Mouse (Mus musculus) adrenal gland, postnatal 10 days (tissue): ENCODE data around the gene Stk39. TPM values are rescaled to one million over a fixed set of nuclear protein-coding genes. Genes with fewer than 3 reads are reported as not detected.

Source experiments
- DNase-seq: peaks from one replicate; pipeline ENCODE4 v3.0.0; 2021; ENCODE audit warnings: mixed read lengths
- long read RNA-seq, 2 experiments: library from polyadenylated mRNA; stranded (forward); transcript quantifications; one replicate each; pipeline ENCODE4 v2.0.0; 2021
- total RNA-seq, 2 experiments: library from RNA; stranded (reverse); gene quantifications; 2 replicates each; pipeline ENCODE4 v1.2.3; 2021

Gene Stk39
- total RNA-seq = 10 to 100 TPM; 50.2 to 69.4 TPM
- long read RNA-seq, experiment 1, transcript Stk39-201 (18 exons, 3,536 nt) = major isoform, 71 of 98 reads
- long read RNA-seq, experiment 1, partial matches to known transcripts = 8 of 98 reads
- long read RNA-seq, experiment 1, other reads (novel, unspliced or antisense) = 19 of 98 reads
- long read RNA-seq, experiment 2, transcript Stk39-201 (18 exons, 3,536 nt) = major isoform, 52 of 65 reads
- long read RNA-seq, experiment 2, partial matches to known transcripts = 6 of 65 reads
- long read RNA-seq, experiment 2, other reads (novel, unspliced or antisense) = 7 of 65 reads

DNA sequence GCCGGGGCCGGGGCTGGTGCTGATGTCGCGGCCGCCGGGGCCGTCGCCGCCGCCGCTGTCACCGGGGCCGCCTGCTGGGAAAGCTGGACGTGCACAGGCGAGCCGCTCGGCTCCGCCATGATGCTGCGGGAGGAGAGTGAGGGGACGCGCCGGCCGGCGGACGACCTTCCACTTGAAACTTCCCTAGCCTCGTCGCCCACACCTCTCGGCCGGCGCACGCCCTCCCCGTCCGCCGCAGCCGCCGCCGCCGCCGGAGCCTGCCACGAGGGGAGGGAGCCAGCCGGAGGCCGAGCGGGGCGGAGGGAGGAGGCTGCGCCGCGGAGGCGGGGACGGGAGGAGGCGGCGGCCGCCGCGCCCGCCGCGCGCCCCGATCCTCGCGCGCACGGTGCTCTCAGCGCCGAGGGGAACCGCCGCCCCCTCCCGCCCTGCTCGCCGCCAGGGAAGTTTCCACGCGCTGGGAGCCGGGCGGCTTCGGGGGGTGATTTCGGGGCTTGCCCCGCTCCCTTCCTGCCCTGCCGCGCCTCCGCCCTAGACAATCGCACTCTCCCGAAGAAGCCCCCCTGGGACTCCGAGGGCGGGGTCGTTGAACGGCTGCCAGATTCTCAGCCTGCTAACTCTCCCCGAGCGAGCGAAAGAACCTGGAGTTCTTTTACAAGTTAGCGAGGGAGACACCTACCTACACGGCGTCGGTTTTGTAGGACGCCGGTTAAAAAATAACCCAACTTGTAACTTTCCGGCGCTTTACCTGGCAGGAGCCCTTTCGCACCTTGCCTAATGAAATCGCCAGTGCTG is at the start of gene Stk39:
TSS of gene Stk39 (minus strand) at position 510 of the 792 bp plus-strand sequence.
- DNase-seq = peak; percentile 90

DNA sequence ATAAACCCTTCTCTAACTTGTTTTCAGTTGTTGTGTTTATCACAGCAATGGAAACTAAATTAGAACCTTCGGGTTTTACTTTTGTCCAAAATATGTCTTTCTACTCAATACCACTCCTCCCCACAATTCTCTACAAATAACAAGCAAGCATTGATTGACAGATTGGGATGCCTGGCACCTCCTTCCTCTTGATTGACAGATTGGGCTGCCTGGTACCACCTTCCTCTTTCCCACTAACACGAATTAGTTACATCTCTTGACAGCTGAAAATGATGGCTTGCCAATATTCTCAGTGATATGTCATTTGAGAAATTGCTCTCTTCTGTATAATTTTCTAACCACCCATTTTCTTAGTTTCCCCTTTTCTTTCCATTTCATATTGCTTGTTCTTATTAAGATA is 43.3 kb upstream of the Stk39 start:
- no peak for DNase-seq

GRCm38 (mm10) chr2:68503202-68503601 is 31.1 kb upstream of the Stk39 start:
- no peak for DNase-seq

- no peak for DNase-seq
Observed at GRCm38 (mm10) chr2:68502734-68503133, 30.7 kb upstream of the Stk39 start.

DNA sequence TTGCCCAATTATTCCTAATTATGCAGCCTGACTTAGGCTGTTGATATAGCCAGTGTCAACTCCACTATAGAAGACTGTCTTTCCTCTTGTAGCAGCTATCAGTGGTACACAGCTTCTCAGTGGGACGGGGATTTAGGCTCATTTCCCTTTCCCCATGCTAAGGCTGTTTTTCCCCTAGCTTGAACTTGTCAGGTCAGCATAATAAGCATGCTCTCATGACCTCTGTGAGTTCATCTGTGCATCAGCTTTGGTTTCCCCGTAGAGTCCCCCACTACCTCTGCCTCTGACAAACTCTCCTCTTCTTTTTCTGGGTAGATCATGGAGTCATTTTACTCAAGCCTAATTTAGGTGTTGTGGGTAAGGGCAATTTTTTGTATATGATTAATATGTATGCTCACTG is 30.2 kb upstream of the Stk39 start:
- no peak for DNase-seq

- no peak for DNase-seq
Observed at GRCm38 (mm10) chr2:68486275-68486674, 14.2 kb upstream of the Stk39 start.

GRCm38 (mm10) chr2:68485141-68485540 is 13.1 kb upstream of the Stk39 start:
- DNase-seq = no peak

- no peak for DNase-seq
Observed at GRCm38 (mm10) chr2:68482896-68483295, 10.8 kb upstream of the Stk39 start.

GRCm38 (mm10) chr2:68479823-68480222 is 7.8 kb upstream of the Stk39 start:
- DNase-seq = no peak

GRCm38 (mm10) chr2:68472921-68473320 is 853 bp upstream of the Stk39 start:
- no peak for DNase-seq

DNA sequence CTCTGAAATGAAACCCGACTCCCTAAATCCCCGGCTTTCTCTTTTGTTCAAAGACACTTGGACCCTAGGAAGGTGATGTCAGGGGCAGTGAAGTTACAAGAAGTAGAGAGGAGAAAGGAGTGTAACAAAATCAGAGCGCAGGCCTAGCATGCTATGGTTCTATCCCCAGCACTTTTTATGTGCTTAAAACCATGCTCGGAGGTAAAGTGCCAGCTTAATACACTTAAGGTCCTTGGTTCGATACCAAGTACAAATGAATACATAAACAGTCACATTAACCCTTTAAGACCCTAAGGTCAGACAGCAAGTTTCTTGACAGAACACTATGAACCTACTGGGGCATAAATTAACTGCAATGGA is 463 bp upstream of the Stk39 start:
- DNase-seq = no peak

GRCm38 (mm10) chr2:68470891-68471758 is 943 bp downstream of the Stk39 start:
- peak; percentile 72 for DNase-seq

DNA sequence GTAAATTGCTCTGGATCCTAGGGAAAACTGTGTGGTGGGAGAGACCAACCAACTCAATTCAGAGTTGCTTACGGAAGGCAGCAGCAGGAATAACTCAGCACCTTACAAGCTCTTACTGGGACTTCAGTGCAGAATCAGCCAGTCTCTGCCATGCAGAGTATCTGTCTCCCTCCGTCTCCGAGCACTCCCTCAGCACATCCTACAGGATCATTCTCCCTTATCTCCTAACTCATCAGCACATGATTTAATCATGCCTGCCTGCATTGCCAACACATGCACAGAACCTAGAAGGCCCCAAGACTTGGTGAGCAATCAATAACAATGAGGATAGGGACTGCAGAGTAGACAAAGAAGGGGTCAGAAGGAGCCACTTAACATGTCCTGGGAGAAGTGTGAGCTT is 2.6 kb downstream of the Stk39 start:
- DNase-seq = no peak

DNA sequence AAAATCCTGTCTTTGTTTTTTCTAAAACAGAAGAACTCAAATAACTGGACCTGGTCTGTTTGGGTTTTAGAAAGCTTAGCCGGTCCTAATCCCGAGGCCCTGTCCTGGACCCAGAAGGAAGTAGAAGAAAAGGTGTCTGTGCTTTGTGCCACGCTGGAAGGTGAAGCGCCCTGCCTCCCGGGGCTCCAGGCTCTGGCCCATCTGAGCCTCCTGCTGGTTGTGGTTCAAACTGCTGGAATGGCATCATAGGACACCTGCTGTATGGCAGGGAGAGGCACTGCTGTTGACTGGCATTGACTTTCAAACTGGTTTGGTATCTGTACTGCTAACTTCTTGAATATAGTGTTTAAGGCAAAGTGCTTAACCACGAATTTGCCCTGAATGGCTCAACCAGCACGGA is 3.4 kb downstream of the Stk39 start:
- peak; percentile 77 for DNase-seq

- DNase-seq = no peak
Observed at GRCm38 (mm10) chr2:68468259-68468658, 3.8 kb downstream of the Stk39 start.

DNA sequence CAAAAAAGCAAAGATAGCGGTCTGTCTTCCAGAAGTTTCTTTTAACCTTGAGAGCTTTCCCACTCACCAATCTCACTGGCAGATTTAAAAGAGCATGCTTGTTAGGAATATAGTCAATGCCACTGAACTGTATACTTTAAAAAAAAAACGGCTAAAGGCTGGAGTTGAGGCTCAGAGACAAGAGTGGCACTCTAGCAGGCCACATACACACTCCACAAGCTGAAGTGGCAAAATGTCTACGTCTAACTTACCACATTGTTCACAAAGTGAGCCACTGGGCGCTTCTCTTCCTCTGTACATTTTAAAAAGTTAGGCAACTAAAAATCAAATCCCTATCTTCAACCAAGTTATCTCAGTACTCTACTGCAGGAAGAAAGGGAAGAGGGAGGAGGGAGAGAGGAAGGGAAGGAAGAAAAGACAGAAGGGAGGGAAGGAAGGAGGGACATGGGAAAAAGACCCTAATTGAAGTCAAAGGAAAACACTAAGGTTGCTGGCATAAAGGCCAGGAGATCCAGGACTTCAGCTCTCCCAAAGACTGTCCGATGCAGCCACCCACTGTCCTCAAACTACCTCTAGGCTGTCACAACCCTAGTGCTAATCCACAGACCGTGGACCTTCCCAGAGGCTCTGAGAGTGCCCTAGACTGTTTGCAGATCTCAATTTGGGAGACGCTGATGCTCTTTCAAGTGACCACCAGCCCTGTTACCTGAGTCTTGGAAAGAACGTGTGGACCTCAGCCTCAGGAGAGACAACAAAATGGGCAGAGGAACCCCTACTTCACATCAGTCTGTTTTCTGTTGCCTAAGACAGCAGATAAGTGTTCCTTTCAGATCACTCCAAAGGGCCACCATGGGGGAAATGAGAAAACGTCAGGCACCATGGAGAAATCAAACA is 4.7 kb downstream of the Stk39 start:
- DNase-seq = no peak

- peak; percentile 79 for DNase-seq
Observed at GRCm38 (mm10) chr2:68466124-68467070, 5.7 kb downstream of the Stk39 start.

DNA sequence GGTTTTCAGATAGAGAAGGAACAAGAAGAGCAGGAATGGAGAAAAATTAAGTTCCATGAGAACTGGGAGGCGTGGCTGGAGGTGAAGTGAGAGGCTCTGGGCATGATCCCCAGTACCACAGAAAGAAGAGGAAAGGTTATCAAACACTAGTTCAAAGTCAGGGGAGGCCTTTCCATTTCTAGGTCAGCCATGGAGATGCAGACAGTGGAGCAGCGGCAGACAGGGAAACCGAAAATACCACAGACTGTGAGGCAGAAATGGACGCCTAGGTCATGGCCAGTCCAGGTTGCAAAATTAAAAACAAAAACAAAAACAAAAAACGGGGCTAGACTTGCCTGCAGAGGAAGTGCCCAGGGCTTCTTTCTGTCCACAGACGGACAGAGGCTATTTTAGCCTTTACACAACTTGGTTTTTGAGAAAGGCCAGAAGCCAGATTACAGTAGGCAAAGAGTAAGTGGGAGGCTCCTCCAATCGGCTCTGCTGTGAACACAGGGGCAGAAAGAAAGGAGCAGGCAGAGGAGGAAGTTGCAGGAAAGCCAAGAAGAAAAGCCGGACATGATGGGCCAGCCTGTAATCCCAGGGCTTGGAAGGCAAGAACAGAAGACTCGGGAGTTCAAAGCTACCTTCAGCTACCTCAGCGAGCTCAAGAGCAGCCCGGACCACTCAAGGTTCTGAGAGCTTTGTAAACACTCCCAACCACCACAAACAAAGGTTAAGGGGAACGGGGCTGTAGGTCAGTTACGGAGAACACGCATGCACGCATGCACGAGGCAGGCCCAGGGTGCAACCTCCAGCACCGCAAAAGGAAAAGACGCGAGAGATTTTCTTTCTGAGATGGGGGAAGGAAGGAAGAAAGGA is 6.6 kb downstream of the Stk39 start:
- DNase-seq = no peak

DNA sequence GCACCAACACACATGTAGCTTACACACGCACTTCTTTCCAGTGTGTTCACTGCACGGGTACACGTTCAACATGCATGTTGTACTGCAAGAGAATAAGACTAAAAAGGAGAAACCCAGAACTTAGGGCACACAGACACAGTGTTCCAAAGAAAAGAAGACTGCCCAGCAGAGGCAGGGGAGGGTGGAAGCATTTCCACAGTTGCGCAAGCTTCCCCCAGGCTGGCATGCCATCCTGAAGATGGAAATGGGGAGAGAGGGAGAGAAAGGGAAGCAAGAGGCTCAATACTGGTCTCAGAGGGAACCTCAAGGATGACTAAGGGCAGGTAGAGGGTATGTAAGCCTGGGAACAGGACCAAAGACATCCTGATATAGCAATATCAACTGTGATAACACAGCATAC is 7.6 kb downstream of the Stk39 start:
- no peak for DNase-seq

- DNase-seq = peak; percentile 38
Observed at GRCm38 (mm10) chr2:68463801-68464200, 8.3 kb downstream of the Stk39 start.
